Mouse (Mus musculus) hindbrain, embryonic 14.5 days (tissue): ENCODE results near the gene Palmd. TPM values are rescaled to one million over a fixed set of nuclear protein-coding genes. Genes with fewer than 3 reads are reported as not detected.
A peak's percentile ranks its signal among the peaks of the same experiment; 100 is the strongest.

ENCODE experiments used
- ATAC-seq: fragments of 200-750 bp; cut with Nextera tagmentation; 2 replicates; pipeline ENCODE4 v1.8.0; 2017; ENCODE audit warnings: moderate number of reproducible peaks, mild to moderate bottlenecking, moderate TSS enrichment, moderate library complexity; ENCODE audit not compliant: low FRiP score
- DNase-seq: peaks from one replicate; pipeline ENCODE4 v3.0.0-alpha.2; 2015; ENCODE audit warnings: low spot score
- H3K27ac ChIP-seq: fragments of 300-500 bp; sonication (generic); 2 replicates; pipeline ENCODE4 v1.5.1; 2014; ENCODE audit warnings: mild to moderate bottlenecking, moderate library complexity
- H3K27me3 ChIP-seq: fragments of 300-500 bp; sonication (generic); 2 replicates; pipeline ENCODE4 v1.6.1; 2014; ENCODE audit warnings: mild to moderate bottlenecking, low read length, mixed read lengths; ENCODE audit not compliant: control insufficient read depth, insufficient read depth
- H3K36me3 ChIP-seq: fragments of 300-500 bp; sonication (generic); replicated peaks from 2 replicates; pipeline ENCODE4 v1.6.1; 2014; ENCODE audit not compliant: control insufficient read depth, insufficient read depth
- H3K4me1 ChIP-seq: fragments of 300-500 bp; sonication (generic); replicated peaks from 2 replicates; pipeline ENCODE4 v1.6.1; 2014; ENCODE audit warnings: antibody characterized with exemption, low read length, mixed read lengths; ENCODE audit not compliant: control insufficient read depth, insufficient read depth
- H3K4me2 ChIP-seq: fragments of 300-500 bp; sonication (generic); replicated peaks from 2 replicates; pipeline ENCODE4 v1.6.1; 2014; ENCODE audit warnings: mild to moderate bottlenecking, moderate library complexity
- H3K4me3 ChIP-seq: fragments of 300-500 bp; sonication (generic); replicated peaks from 2 replicates; pipeline ENCODE4 v1.5.1; 2014; ENCODE audit warnings: mild to moderate bottlenecking, low read length
- H3K9ac ChIP-seq: fragments of 300-500 bp; sonication (generic); 2 replicates; pipeline ENCODE4 v1.6.1; 2014
- H3K9me3 ChIP-seq: fragments of 300-500 bp; sonication (generic); 2 replicates; pipeline ENCODE4 v1.6.1; 2016; ENCODE audit warnings: low read length; ENCODE audit not compliant: control insufficient read depth
- WGBS: fragments of 180-500 bp; shearing (Covaris S2); extraction: QIAGEN DNeasy Blood & Tissue Kit; methylation state at CpG from one replicate; pipeline ENCODE4 v1.1.7; 2014; 5-methylcytosine and 5-hydroxymethylcytosine counted together
- polyA plus RNA-seq: library from polyadenylated mRNA; unstranded; fragments of >200 nt; fragmentation: Nextera tagmentation; extraction: Ambion mirVana; gene quantifications from 2 replicates; pipeline ENCODE4 v1.2.1, GENCODE M21; 2014

Gene Palmd
- polyA plus RNA-seq, 1 experiment from 2014 or later, result 9.5 TPM

GRCm38 (mm10) chr3:116966225-116966624 lies 2.6 kb downstream of the Palmd start:
- Histone ChIP-seq H3K4me3 (no peak overlapping the region), H3K36me3 (no peaks in the 10 kb centered on the region), H3K4me2 (peak overlapping the region; percentile 58; the same call in 1 of the 2 replicates), H3K27ac (no peak overlapping the region), H3K9ac (no peak overlapping the region), H3K9me3 (no peaks in the 10 kb centered on the region), H3K4me1 (peaks cover 8% of the 10 kb centered on the region; the same call in 1 of the 2 replicates), H3K27me3 (no peaks in the 10 kb centered on the region)
- DNase-seq (peak; percentile 70), ATAC-seq (peak; percentile 65)
- 27% methylated on average over 4 of the region's 4 CpGs for WGBS

GRCm38 (mm10) chr3:116964426-116964825 lies 4.4 kb downstream of the Palmd start:
- no peaks in the 10 kb centered on the region for H3K9me3 ChIP-seq
- H3K4me1 ChIP-seq, result peaks cover 8% of the 10 kb centered on the region; the same call in 1 of the 2 replicates
- H3K4me3 ChIP-seq, result no peak overlapping the region
- DNase-seq (no peak), ATAC-seq (no peak)
- H3K27ac ChIP-seq, result no peak overlapping the region
- H3K27me3 ChIP-seq, result no peaks in the 10 kb centered on the region
- H3K9ac ChIP-seq, result no peak overlapping the region
- no peaks in the 10 kb centered on the region for H3K36me3 ChIP-seq
- H3K4me2 ChIP-seq, result no peak overlapping the region
- 85% methylated on average over 9 of the region's 9 CpGs for WGBS

- WGBS, result 73% methylated on average over 4 of the region's 4 CpGs
- Histone ChIP-seq H3K27ac (no peak overlapping the region), H3K9me3 (no peaks in the 10 kb centered on the region), H3K27me3 (no peaks in the 10 kb centered on the region), H3K4me1 (peaks cover 3% of the 10 kb centered on the region; the same call in 1 of the 2 replicates), H3K4me3 (no peak overlapping the region), H3K4me2 (no peak overlapping the region), H3K36me3 (no peaks in the 10 kb centered on the region), H3K9ac (no peak overlapping the region)
- ATAC-seq (no peak), DNase-seq (no peak)
Measured at GRCm38 (mm10) chr3:116963213-116963612, 5.6 kb downstream of the Palmd start.

GRCm38 (mm10) chr3:116961354-116962142 lies 7.2 kb downstream of the Palmd start:
- DNase-seq, result no peak
- H3K27me3 ChIP-seq, result no peaks in the 10 kb centered on the region
- 67% methylated on average over 15 of the region's 15 CpGs for WGBS
- no peaks in the 10 kb centered on the region for H3K36me3 ChIP-seq
- no peaks in the 10 kb centered on the region for H3K4me1 ChIP-seq
- H3K9ac ChIP-seq, result no peak overlapping the region
- no peak overlapping the region for H3K27ac ChIP-seq
- ATAC-seq, result no peak
- no peak overlapping the region for H3K4me2 ChIP-seq
- H3K9me3 ChIP-seq, result no peaks in the 10 kb centered on the region
- H3K4me3 ChIP-seq, result no peak overlapping the region

- Histone ChIP-seq H3K9ac (no peak overlapping the region), H3K36me3 (no peaks in the 10 kb centered on the region), H3K4me1 (no peaks in the 10 kb centered on the region), H3K9me3 (no peaks in the 10 kb centered on the region), H3K27me3 (no peaks in the 10 kb centered on the region), H3K27ac (no peak overlapping the region), H3K4me3 (no peak overlapping the region), H3K4me2 (no peak overlapping the region)
- WGBS, result 73% methylated on average over 2 of the region's 2 CpGs
- no peak for ATAC-seq
- no peak for DNase-seq
Measured at GRCm38 (mm10) chr3:116960414-116960813, 8.4 kb downstream of the Palmd start.

- 70% methylated on average over 6 of the region's 6 CpGs for WGBS
- no peaks in the 10 kb centered on the region for H3K36me3 ChIP-seq
- H3K4me2 ChIP-seq, result no peak overlapping the region
- H3K9me3 ChIP-seq, result no peaks in the 10 kb centered on the region
- DNase-seq (no peak), ATAC-seq (no peak)
- H3K4me3 ChIP-seq, result no peak overlapping the region
- H3K27me3 ChIP-seq, result no peaks in the 10 kb centered on the region
- H3K9ac ChIP-seq, result no peak overlapping the region
- H3K4me1 ChIP-seq, result no peaks in the 10 kb centered on the region
- H3K27ac ChIP-seq, result no peak overlapping the region
Measured at GRCm38 (mm10) chr3:116955061-116955460, 13.7 kb downstream of the Palmd start.

- H3K27ac ChIP-seq, result no peak overlapping the region
- no peaks in the 10 kb centered on the region for H3K36me3 ChIP-seq
- ATAC-seq, result no peak
- no peak overlapping the region for H3K4me3 ChIP-seq
- 90% methylated on average over 6 of the region's 6 CpGs for WGBS
- no peaks in the 10 kb centered on the region for H3K4me1 ChIP-seq
- no peaks in the 10 kb centered on the region for H3K9me3 ChIP-seq
- H3K4me2 ChIP-seq, result no peak overlapping the region
- no peak overlapping the region for H3K9ac ChIP-seq
- no peak for DNase-seq
- H3K27me3 ChIP-seq, result no peaks in the 10 kb centered on the region
Measured at GRCm38 (mm10) chr3:116953366-116953765, 15.4 kb downstream of the Palmd start.

- Histone ChIP-seq H3K9ac (no peak overlapping the region), H3K4me2 (no peak overlapping the region), H3K9me3 (no peaks in the 10 kb centered on the region), H3K27me3 (no peaks in the 10 kb centered on the region), H3K4me3 (no peak overlapping the region), H3K27ac (no peak overlapping the region), H3K36me3 (no peaks in the 10 kb centered on the region), H3K4me1 (no peaks in the 10 kb centered on the region)
- WGBS, result 83% methylated on average over 8 of the region's 8 CpGs
- ATAC-seq, result no peak
- DNase-seq, result no peak
Measured at GRCm38 (mm10) chr3:116952242-116952899, 16.4 kb downstream of the Palmd start.

- no peak overlapping the region for H3K4me3 ChIP-seq
- H3K4me2 ChIP-seq, result no peak overlapping the region
- no peak overlapping the region for H3K27ac ChIP-seq
- no peak overlapping the region for H3K9ac ChIP-seq
- ATAC-seq (no peak), DNase-seq (no peak)
- no peaks in the 10 kb centered on the region for H3K4me1 ChIP-seq
- no peaks in the 10 kb centered on the region for H3K36me3 ChIP-seq
- H3K9me3 ChIP-seq, result no peaks in the 10 kb centered on the region
- WGBS, result 94% methylated on average over 3 of the region's 3 CpGs
- no peaks in the 10 kb centered on the region for H3K27me3 ChIP-seq
Measured at GRCm38 (mm10) chr3:116951489-116951888, 17.3 kb downstream of the Palmd start.
